Mouse (Mus musculus): ENCODE results near the gene Arsg.
"Not testable (repeated sequence)": the region's sequence is repeated elsewhere in the genome, so short reads cannot be mapped to it uniquely, and the experiment has no call there.

Arsg gene

GRCm38 (mm10) chr11:109619055-109619454 lies 145.9 kb downstream of the Arsg start:
- not testable (repeated sequence) for DNase-seq (ENCODE audit: low read depth, low spot score)

DNA sequence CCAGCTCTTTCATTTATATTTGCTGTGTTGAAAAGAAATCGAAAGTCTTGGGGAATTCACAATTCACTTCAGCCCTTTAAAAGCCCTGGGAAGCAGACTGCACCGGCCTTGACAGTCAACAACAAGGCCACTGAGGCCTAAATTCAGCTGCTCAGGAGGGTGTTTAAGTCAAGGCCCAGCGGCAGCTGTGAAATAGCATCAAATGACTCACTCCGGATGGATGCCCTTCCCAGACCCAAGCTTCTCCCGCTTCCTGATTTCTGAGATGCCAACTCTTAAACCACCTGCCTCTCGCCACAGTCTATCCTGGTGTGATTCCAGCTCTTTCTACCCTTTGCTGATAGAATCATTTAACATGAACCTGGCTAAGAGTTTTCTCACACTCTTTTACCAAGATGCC lies 147.2 kb downstream of the Arsg start:
- no peak for DNase-seq (ENCODE audit: low read depth, low spot score)

DNA sequence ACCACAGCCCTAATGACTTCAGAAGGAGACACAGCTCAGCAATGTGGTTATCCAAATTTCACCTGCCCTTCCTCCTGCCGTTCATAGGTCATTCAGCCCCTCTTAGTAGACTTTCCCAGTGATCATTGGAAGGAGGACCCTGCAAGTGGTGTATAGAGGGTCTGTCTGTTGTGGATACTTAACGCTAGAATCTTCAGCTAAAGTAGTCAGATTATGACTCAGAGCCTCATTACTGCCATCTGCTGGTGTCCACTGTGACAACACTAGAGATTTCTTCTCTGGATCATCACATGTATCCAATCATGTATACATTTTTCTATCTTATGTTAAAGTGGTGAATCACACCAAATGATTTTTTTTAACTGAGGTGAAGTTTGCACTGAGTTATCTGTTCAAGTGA lies 148.0 kb downstream of the Arsg start:
- no peak for DNase-seq (ENCODE audit: low read depth, low spot score)

- no peak for DNase-seq (ENCODE audit: low read depth, low spot score)
Observed at GRCm38 (mm10) chr11:109622518-109623037, 149.4 kb downstream of the Arsg start.
